Mouse (Mus musculus) spleen, postnatal 10 days (tissue): Measurements from ENCODE around the gene Fsip2.

Experiments used
- DNase-seq, 2 experiments: peaks; one replicate each; pipeline ENCODE4 v3.0.0; 2021 to 2022; ENCODE audit warnings: low spot score in 2 of 2

Fsip2 gene

GRCm38 (mm10) chr2:82943472-82943871 lies at the start of gene Fsip2:
Gene Fsip2, plus strand, starts transcription at chr2:82943634.
- DNase-seq = no peak

- DNase-seq = no peak
Observed at GRCm38 (mm10) chr2:82963443-82963842, 20.0 kb downstream of the Fsip2 start.

DNA sequence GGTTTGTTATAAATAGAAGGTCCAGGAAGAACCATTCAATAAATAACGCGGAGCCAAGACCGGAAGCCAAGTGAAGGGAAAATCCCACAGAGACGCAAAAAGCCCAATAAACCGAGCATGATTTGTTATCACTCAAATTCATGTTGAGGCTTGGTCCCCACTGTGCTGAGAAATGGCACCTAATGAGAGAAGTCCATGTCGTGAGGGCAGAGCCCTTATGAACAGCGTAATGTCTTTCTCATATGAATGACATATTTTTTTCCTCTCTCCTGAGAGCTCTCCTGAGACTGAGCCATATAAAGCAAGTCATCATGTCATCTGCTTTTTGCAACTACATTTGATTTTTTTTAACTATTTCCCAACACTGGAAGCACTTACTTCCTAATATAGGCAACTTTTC lies 82.4 kb downstream of the Fsip2 start:
- no peak for DNase-seq

GRCm38 (mm10) chr2:83052914-83053690 lies 109.7 kb downstream of the Fsip2 start:
- no peak for DNase-seq
